Mouse (Mus musculus) stomach, postnatal 0 days (tissue): ENCODE measurements around the gene Tmem245.
A peak's percentile ranks its signal among the peaks of the same experiment; 100 is the strongest.

Source experiments
- CTCF ChIP-seq: IDR thresholded peaks from 2 replicates; pipeline ENCODE4 v1.5.1; 2016; ENCODE audit warnings: antibody characterized with exemption, low read depth, mild to moderate bottlenecking, moderate library complexity
- EP300 ChIP-seq: optimal IDR thresholded peaks from 2 replicates; pipeline ENCODE3; 2016; ENCODE audit warnings: antibody characterized with exemption

- peak; percentile 18; the same call in 1 of the 2 replicates for TF ChIP-seq CTCF
- no peak for TF ChIP-seq EP300
Measured at GRCm38 (mm10) chr4:56850724-56851123, 96.5 kb downstream of the Tmem245 start.
